ENCODE assay signal across 17 mouse cellular contexts in genomic region chr17:25755627-25756377, GRCm38 (mm10). TPM values are rescaled to one million over a fixed set of nuclear protein-coding genes. Genes with fewer than 3 reads are reported as not detected.
DNase-seq lines count a peak whose midpoint lies in the region; ATAC-seq and TF ChIP-seq lines count a peak whose summit lies in the region.
"Had no signal": no experiment of that assay in that cellular context is flagged by ENCODE, and none has a peak within 500 bp of the region (broad histone marks: within the 10 kb centered on the region; RNA-seq: fewer than 3 reads in every experiment).

No protein-coding gene starts in this region.

- DNase-seq in heart, postnatal 14 days = no peak
- no peak for DNase-seq in lung, postnatal 14 days
- DNase-seq in forelimb bud, embryonic 11.5 days (ENCODE audit: low read depth, low spot score) = peak; percentile 14
- DNase-seq in stomach, postnatal 0 days (ENCODE audit: low spot score) = peak; percentile 39
- DNase-seq in frontal cortex, postnatal 10 days (ENCODE audit: low spot score in 2 of 2) = no peak
- DNase-seq: cerebellum, adult 18-20 months; kidney, postnatal 10 days had no signal

- TF ChIP-seq EP300 in stomach, postnatal 0 days (optimal IDR thresholded peaks at IDR 0.05) = no peak

- no peak for TF ChIP-seq CTCF in stomach, postnatal 0 days (IDR thresholded peaks at IDR 0.05; ENCODE audit: low read depth)

- WGBS in heart, embryonic 11.5 days (ENCODE audit: insufficient replicate concordance) = 28% methylated on average over 4 of the region's 4 CpGs
- WGBS in lung, embryonic 16.5 days = 12% methylated on average over 4 of the region's 4 CpGs
- WGBS in stomach, postnatal 0 days = 19% methylated on average over 4 of the region's 4 CpGs
- WGBS in midbrain, embryonic 15.5 days = 74% methylated on average over 4 of the region's 4 CpGs

- intact Hi-C loops in heart, postnatal 14 days (cut with DNase I) = no loop called here

- no peak overlapping the region for H3K4me3 ChIP-seq in heart, embryonic 11.5 days (ENCODE audit: low read depth, low read length)
- H3K4me3 ChIP-seq in lung, embryonic 16.5 days (ENCODE audit: low read length) = no peak overlapping the region
- no peak overlapping the region for H3K4me3 ChIP-seq in stomach, postnatal 0 days (ENCODE audit: low read depth, low read length)
- H3K4me3 ChIP-seq in midbrain, embryonic 15.5 days = no peak overlapping the region
- H3K4me3 ChIP-seq: left cerebral cortex, adult 2 months; midbrain, embryonic 10.5 days had no signal

- 0 out of 2 replicates have a peak, but pooled peaks have one; percentile 27 for ATAC-seq in heart, embryonic 11.5 days (replicated peaks; ENCODE audit: insufficient number of reproducible peaks, low FRiP score, low TSS enrichment)
- peak; percentile 67 for ATAC-seq in lung, embryonic 16.5 days (ENCODE audit: low read depth)
- peak; percentile 46 for ATAC-seq in stomach, postnatal 0 days (ENCODE audit: low FRiP score, low TSS enrichment)
- no peak for ATAC-seq in midbrain, embryonic 15.5 days (replicated peaks)

- H3K27ac ChIP-seq in heart, embryonic 11.5 days (ENCODE audit: low read depth, low read length) = no peak overlapping the region
- H3K27ac ChIP-seq in lung, embryonic 16.5 days (ENCODE audit: low read length) = peak overlapping the region; percentile 86
- H3K27ac ChIP-seq in stomach, postnatal 0 days (replicated peaks) = no peak overlapping the region
- no peak overlapping the region for H3K27ac ChIP-seq in midbrain, embryonic 15.5 days
- H3K27ac ChIP-seq: left cerebral cortex, adult 2 months; midbrain, embryonic 10.5 days had no signal

- no peak overlapping the region for H3K4me2 ChIP-seq in heart, embryonic 11.5 days
- H3K4me2 ChIP-seq in lung, embryonic 16.5 days (ENCODE audit: low read depth, low read length) = no peak overlapping the region
- no peak overlapping the region for H3K4me2 ChIP-seq in stomach, postnatal 0 days (replicated peaks; ENCODE audit: low read depth)
- H3K4me2 ChIP-seq in midbrain, embryonic 15.5 days = no peak overlapping the region
- H3K4me2 ChIP-seq: liver, embryonic 11.5 days had no signal

- H3K9ac ChIP-seq in heart, embryonic 11.5 days (ENCODE audit: low read depth, low read length) = no peak overlapping the region
- peak overlapping the region; percentile 24; the same call in 1 of the 2 replicates for H3K9ac ChIP-seq in lung, embryonic 16.5 days (ENCODE audit: low read length)
- no peak overlapping the region for H3K9ac ChIP-seq in stomach, postnatal 0 days (ENCODE audit: low read length)
- H3K9ac ChIP-seq in midbrain, embryonic 15.5 days = no peak overlapping the region

- no peaks in the 10 kb centered on the region for H3K27me3 ChIP-seq in heart, embryonic 11.5 days (ENCODE audit: control insufficient read depth, insufficient read depth, low read length)
- H3K27me3 ChIP-seq in lung, embryonic 16.5 days (ENCODE audit: control insufficient read depth, insufficient read depth, low read depth, low read length) = no peaks in the 10 kb centered on the region
- H3K27me3 ChIP-seq in stomach, postnatal 0 days (ENCODE audit: control insufficient read depth, insufficient read depth, low read length) = no peaks in the 10 kb centered on the region
- no peaks in the 10 kb centered on the region for H3K27me3 ChIP-seq in midbrain, embryonic 15.5 days (replicated peaks)

- H3K4me1 ChIP-seq in heart, embryonic 11.5 days (ENCODE audit: control insufficient read depth, insufficient read depth, low read length) = peaks cover 10% of the 10 kb centered on the region
- peaks cover 13% of the 10 kb centered on the region for H3K4me1 ChIP-seq in lung, embryonic 16.5 days (replicated peaks; ENCODE audit: control insufficient read depth, insufficient read depth, low read length)
- H3K4me1 ChIP-seq in stomach, postnatal 0 days (replicated peaks; ENCODE audit: control insufficient read depth, insufficient read depth) = no peaks in the 10 kb centered on the region
- no peaks in the 10 kb centered on the region for H3K4me1 ChIP-seq in midbrain, embryonic 15.5 days
- H3K4me1 ChIP-seq: midbrain, embryonic 10.5 days had no signal

- no peaks in the 10 kb centered on the region for H3K36me3 ChIP-seq in heart, embryonic 11.5 days (ENCODE audit: control insufficient read depth, insufficient read depth, low read length)
- no peaks in the 10 kb centered on the region for H3K36me3 ChIP-seq in lung, embryonic 16.5 days (ENCODE audit: control insufficient read depth, insufficient read depth, low read length)
- no peaks in the 10 kb centered on the region for H3K36me3 ChIP-seq in stomach, postnatal 0 days (ENCODE audit: control insufficient read depth, insufficient read depth, low read length)
- H3K36me3 ChIP-seq in midbrain, embryonic 15.5 days (replicated peaks) = no peaks in the 10 kb centered on the region
- H3K36me3 ChIP-seq: midbrain, embryonic 10.5 days had no signal

- no peaks in the 10 kb centered on the region for H3K9me3 ChIP-seq in heart, embryonic 11.5 days (replicated peaks; ENCODE audit: control insufficient read depth, low read length)
- H3K9me3 ChIP-seq in lung, embryonic 16.5 days (ENCODE audit: control insufficient read depth, low read length) = no peaks in the 10 kb centered on the region
- H3K9me3 ChIP-seq in stomach, postnatal 0 days (ENCODE audit: control insufficient read depth, low read length) = no peaks in the 10 kb centered on the region
- H3K9me3 ChIP-seq in midbrain, embryonic 15.5 days = no peaks in the 10 kb centered on the region
- H3K9me3 ChIP-seq: midbrain, embryonic 10.5 days had no signal

RNA-seq across cellular contexts. Expression of gene Msln, which starts 1.6 kb away (rescaled TPM):
- polyA plus RNA-seq in heart, embryonic 11.5 days (2014; fragmentation: Nextera tagmentation; extraction: Ambion mirVana) = 3.1 and 3.4 TPM in 2 replicates
- total RNA-seq in heart, postnatal 14 days (2021) = 10 to 100 TPM; 30.0 to 34.5 TPM
- polyA plus RNA-seq in lung, embryonic 16.5 days (2015; fragmentation: Nextera tagmentation; extraction: Ambion mirVana) = 42.8 and 68.0 TPM in 2 replicates
- 54.8 and 70.6 TPM in 2 replicates for polyA plus RNA-seq in stomach, postnatal 0 days (2015; fragmentation: Nextera tagmentation; extraction: Ambion mirVana)
- 0.32 and 0.43 TPM in 2 replicates for polyA plus RNA-seq in midbrain, embryonic 15.5 days (2015; fragmentation: Nextera tagmentation; extraction: Ambion mirVana)
- polyA plus RNA-seq: neural tube, embryonic 14.5 days had no signal

RNA-seq across cellular contexts. Expression of gene Narfl, which starts 17.8 kb away (rescaled TPM):
- polyA plus RNA-seq in heart, embryonic 11.5 days (2014; fragmentation: Nextera tagmentation; extraction: Ambion mirVana) = 27.9 and 31.8 TPM in 2 replicates
- total RNA-seq in heart, postnatal 14 days (2021) = 10 to 100 TPM; 44.8 TPM
- polyA plus RNA-seq in lung, embryonic 16.5 days (2015; fragmentation: Nextera tagmentation; extraction: Ambion mirVana) = 27.8 and 30.9 TPM in 2 replicates
- polyA plus RNA-seq in stomach, postnatal 0 days (2015; fragmentation: Nextera tagmentation; extraction: Ambion mirVana) = 19.1 and 20.9 TPM in 2 replicates
- polyA plus RNA-seq in midbrain, embryonic 15.5 days (2015; fragmentation: Nextera tagmentation; extraction: Ambion mirVana) = 30.3 and 32.6 TPM in 2 replicates

RNA-seq across cellular contexts. Expression of gene Mslnl, which starts 20.0 kb away (rescaled TPM):
- polyA plus RNA-seq in heart, embryonic 11.5 days (2014; fragmentation: Nextera tagmentation; extraction: Ambion mirVana) = not detected in 2 replicates
- not detected for total RNA-seq in heart, postnatal 14 days (2021)
- 1.4 TPM in 2 replicates for polyA plus RNA-seq in lung, embryonic 16.5 days (2015; fragmentation: Nextera tagmentation; extraction: Ambion mirVana)
- polyA plus RNA-seq in stomach, postnatal 0 days (2015; fragmentation: Nextera tagmentation; extraction: Ambion mirVana) = 0.05 and 0.10 TPM in 2 replicates
- polyA plus RNA-seq in midbrain, embryonic 15.5 days (2015; fragmentation: Nextera tagmentation; extraction: Ambion mirVana) = not detected in 2 replicates
- total RNA-seq: adrenal gland, postnatal 4 days; gastrocnemius, adult 8-10 months; heart, postnatal 25 days had no signal
- polyA plus RNA-seq: liver, embryonic 11.5 days; midbrain, embryonic 10.5 days; neural tube, embryonic 14.5 days had no signal

RNA-seq across cellular contexts. Expression of gene Rpusd1, which starts 28.3 kb away (rescaled TPM):
- 11.7 and 12.9 TPM in 2 replicates for polyA plus RNA-seq in heart, embryonic 11.5 days (2014; fragmentation: Nextera tagmentation; extraction: Ambion mirVana)
- total RNA-seq in heart, postnatal 14 days (2021) = 1 to 10 TPM; 5.0 to 5.4 TPM
- 25.0 and 26.6 TPM in 2 replicates for polyA plus RNA-seq in lung, embryonic 16.5 days (2015; fragmentation: Nextera tagmentation; extraction: Ambion mirVana)
- polyA plus RNA-seq in stomach, postnatal 0 days (2015; fragmentation: Nextera tagmentation; extraction: Ambion mirVana) = 10.3 and 10.5 TPM in 2 replicates
- 27.7 and 30.5 TPM in 2 replicates for polyA plus RNA-seq in midbrain, embryonic 15.5 days (2015; fragmentation: Nextera tagmentation; extraction: Ambion mirVana)

RNA-seq across cellular contexts. Expression of gene Chtf18, which starts 28.6 kb away (rescaled TPM):
- 12.6 and 12.8 TPM in 2 replicates for polyA plus RNA-seq in heart, embryonic 11.5 days (2014; fragmentation: Nextera tagmentation; extraction: Ambion mirVana)
- total RNA-seq in heart, postnatal 14 days (2021) = 1 to 10 TPM; 1.1 to 4.4 TPM
- polyA plus RNA-seq in lung, embryonic 16.5 days (2015; fragmentation: Nextera tagmentation; extraction: Ambion mirVana) = 32.2 and 37.0 TPM in 2 replicates
- polyA plus RNA-seq in stomach, postnatal 0 days (2015; fragmentation: Nextera tagmentation; extraction: Ambion mirVana) = 4.2 and 5.4 TPM in 2 replicates
- polyA plus RNA-seq in midbrain, embryonic 15.5 days (2015; fragmentation: Nextera tagmentation; extraction: Ambion mirVana) = 5.7 and 6.3 TPM in 2 replicates

Comparison
In these comparisons a context has a peak if more than half of its experiments do, and no peak if none do; other contexts are left out.
1. DNase-seq: peak in forelimb bud, embryonic 11.5 days (single experiment) and stomach, postnatal 0 days (single experiment); none in heart, postnatal 14 days (0 of 2), lung, postnatal 14 days (single experiment) and frontal cortex, postnatal 10 days (0 of 2).